Mouse (Mus musculus) megakaryocyte, embryonic 14.5 days (primary cell): ENCODE results near the gene Irs3.

ENCODE experiments used
- FLI1 ChIP-seq: IDR thresholded peaks from 2 replicates; pipeline ENCODE4 v1.6.1; 2012; ENCODE audit warnings: low read length, inconsistent platforms, mixed read lengths
- GATA1 ChIP-seq: IDR thresholded peaks from 3 replicates; pipeline ENCODE4 v1.6.1; 2012; ENCODE audit warnings: mixed read lengths, low read length, inconsistent platforms, borderline replicate concordance

DNA sequence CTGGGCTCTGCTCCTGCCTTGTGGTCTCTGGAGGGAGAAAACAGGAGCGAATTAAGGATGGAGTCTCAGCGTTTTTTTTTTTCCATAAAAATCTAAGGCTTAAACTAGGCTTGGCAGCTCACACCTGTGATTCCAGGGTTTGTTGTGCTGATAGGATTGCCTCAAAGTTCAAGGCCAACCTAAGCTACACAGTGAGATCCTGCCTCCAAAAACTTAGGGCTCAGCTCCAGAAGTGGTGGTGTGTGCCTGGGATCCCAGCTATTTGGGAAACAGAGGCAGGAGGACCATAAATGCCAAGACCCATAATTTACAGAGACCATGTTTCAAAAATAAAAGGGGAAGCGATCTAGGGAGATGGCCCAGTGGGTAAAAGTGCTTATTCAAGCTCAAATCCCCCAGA is 36.2 kb downstream of the Irs3 start:
- TF ChIP-seq GATA1 (no peak), FLI1 (no peak)
